Mouse (Mus musculus) kidney, postnatal 25 days (tissue): Measurements from ENCODE around the gene Nfyc.

Source experiments
- DNase-seq, 2 experiments: peaks; one replicate each; pipeline ENCODE4 v3.0.0; 2021; ENCODE audit warnings: mixed read lengths in 2 of 2

Nfyc gene

DNA sequence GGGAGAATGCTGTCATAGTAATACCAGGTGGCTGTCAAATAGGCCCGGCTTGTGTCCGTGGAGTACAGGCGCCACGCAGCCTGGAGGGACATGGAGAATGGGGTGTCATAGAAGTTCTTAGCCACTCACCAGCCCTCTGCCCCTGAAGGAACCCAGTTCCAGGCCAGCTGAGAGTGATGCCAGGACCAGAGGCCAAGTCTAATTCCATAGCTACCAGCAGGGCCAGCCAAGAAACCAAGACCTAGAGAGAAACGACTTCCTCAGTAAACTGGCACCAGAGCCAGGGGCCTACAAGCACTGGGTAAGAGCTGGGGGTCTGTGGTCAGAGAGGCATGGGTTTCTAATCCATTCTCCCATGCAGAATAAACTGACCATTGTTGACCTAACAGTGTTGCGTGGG, 118.4 kb downstream of the Nfyc start:
- DNase-seq: no peak

DNA sequence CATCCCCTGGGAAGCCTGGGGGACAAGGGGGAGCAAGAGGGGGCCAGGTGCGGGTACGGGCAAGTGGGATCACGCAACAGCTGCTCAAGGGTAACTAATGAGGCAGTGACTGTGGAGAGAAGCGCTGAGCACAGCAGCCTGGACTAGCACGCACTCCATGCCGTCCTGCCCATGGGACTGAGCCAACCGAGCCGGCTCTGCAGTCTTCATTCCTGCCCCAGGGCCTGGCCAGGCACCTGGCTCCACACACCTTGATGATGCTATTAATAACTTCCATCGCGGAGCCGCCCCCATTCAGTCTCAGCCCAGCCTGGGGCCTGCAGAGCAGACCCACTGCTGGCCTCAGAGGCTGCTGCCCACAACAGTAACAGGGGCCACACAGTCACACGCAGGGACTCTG, 119.1 kb downstream of the Nfyc start:
- DNase-seq: peak in 1 of 2 experiments; percentile 16
